Mouse (Mus musculus): ENCODE measurements at regions not wholly inside any gene's neighbourhood (a gene's known extent, or its start where the extent isn't known, plus 50 kb on each side); places are given as distances from the start of the nearest gene placed in this dataset.
"Not testable (repeated sequence)": the region's sequence is repeated elsewhere in the genome, so short reads cannot be mapped to it uniquely, and the experiment has no call there.

- peak; percentile 12; the same call in 1 of the 2 replicates for TF ChIP-seq CTCF (IDR thresholded peaks at IDR 0.05; ENCODE audit: low read depth)
- TF ChIP-seq EP300 (IDR thresholded peaks at IDR 0.05; ENCODE audit: low read depth), result not testable (repeated sequence)
Measured at GRCm38 (mm10) chr14:53134783-53135182, 639.2 kb upstream of the Olfr1507 start.

All from heart, postnatal 0 days (tissue).